Mouse (Mus musculus): ENCODE measurements around the gene Cxcl14.

- TF ChIP-seq ZC3H11A (IDR thresholded peaks at IDR 0.05; ENCODE audit: borderline replicate concordance, low read depth, low read length) = no peak
- no peak for TF ChIP-seq MAFK (IDR thresholded peaks at IDR 0.05; ENCODE audit: insufficient read depth, low read depth, low read length)
- TF ChIP-seq ZNF384 (IDR thresholded peaks at IDR 0.05; ENCODE audit: low read depth, low read length) = no peak
These were observed 29.0 kb downstream of the Cxcl14 start for GRCm38 (mm10) chr13:56267396-56267795.

All from ES-E14 (cell line).